Comparison of ENCODE assay signal across 8 mouse cellular contexts in the genomic region with DNA sequence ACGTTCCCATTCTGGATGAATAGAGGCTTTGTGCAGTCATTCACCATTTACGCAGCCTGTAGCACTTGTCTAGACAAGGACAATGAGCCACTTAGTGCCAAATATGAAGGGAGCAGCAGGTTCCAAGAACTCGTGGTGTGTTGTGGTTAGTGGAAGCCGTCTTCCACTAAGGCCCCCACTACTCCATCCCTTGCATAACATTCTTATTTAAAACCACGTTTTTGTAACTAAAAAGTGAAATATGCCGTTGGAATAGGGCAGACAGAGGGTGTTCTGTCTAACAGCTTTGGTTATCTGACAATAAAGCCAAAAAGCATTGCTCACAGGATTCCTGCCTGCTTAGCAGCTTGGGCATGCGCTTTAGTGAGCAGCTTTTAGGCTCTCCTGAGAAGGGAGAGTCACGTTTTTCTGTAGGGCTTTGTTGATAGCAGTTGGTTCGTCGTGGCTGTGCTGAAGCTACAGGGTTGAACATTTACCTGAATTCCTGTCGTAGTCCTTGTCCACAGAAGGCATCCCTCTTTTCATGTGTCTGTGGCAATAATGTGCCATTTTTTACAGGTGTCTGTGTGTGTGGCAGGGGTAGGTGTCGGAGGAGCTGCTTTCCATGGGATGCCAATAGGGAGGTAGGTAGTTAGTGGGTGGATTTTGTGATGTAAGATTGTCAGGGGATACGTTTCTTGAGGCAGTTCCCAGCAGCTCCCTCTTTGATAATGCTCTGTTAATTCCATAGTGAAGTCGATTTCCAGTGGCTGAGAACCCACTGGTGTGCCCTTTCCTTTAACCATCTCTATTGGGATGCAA.
DNase-seq lines count a peak whose midpoint lies in the region; ATAC-seq and TF ChIP-seq lines count a peak whose summit lies in the region.

No protein-coding gene starts in this region.

- H3K27ac ChIP-seq in lung, embryonic 14.5 days (ENCODE audit: low read depth): peak overlapping the region; percentile 82
- peak overlapping the region; percentile 30; the same call in 1 of the 2 replicates for H3K27ac ChIP-seq in limb, embryonic 11.5 days (replicated peaks; ENCODE audit: low read depth, low read length)
- H3K27ac ChIP-seq in stomach, postnatal 0 days (replicated peaks): no peak overlapping the region

- TF ChIP-seq CTCF in lung, embryonic 14.5 days (IDR thresholded peaks at IDR 0.05; ENCODE audit: low read depth): no peak
- TF ChIP-seq CTCF in stomach, postnatal 0 days (IDR thresholded peaks at IDR 0.05; ENCODE audit: low read depth): no peak

- H3K4me3 ChIP-seq in lung, embryonic 14.5 days (ENCODE audit: low read depth, low read length): no peak overlapping the region
- no peak overlapping the region for H3K4me3 ChIP-seq in limb, embryonic 11.5 days (ENCODE audit: low read depth, low read length)
- no peak overlapping the region for H3K4me3 ChIP-seq in stomach, postnatal 0 days (ENCODE audit: low read depth, low read length)

- TF ChIP-seq EP300 in stomach, postnatal 0 days (optimal IDR thresholded peaks at IDR 0.05): no peak

- H3K27me3 ChIP-seq in lung, embryonic 14.5 days (ENCODE audit: insufficient read depth, low read length): no peaks in the 10 kb centered on the region
- H3K27me3 ChIP-seq in limb, embryonic 11.5 days (ENCODE audit: control insufficient read depth, insufficient read depth, low read length): no peaks in the 10 kb centered on the region
- no peaks in the 10 kb centered on the region for H3K27me3 ChIP-seq in stomach, postnatal 0 days (ENCODE audit: control insufficient read depth, insufficient read depth, low read length)

- peak; percentile 75 for ATAC-seq in lung, embryonic 14.5 days (ENCODE audit: insufficient read depth)
- ATAC-seq in frontal cortex, adult (ENCODE audit: low TSS enrichment): peak; percentile 94
- ATAC-seq in limb, embryonic 11.5 days (ENCODE audit: insufficient number of reproducible peaks, low FRiP score, low TSS enrichment, low read depth): no peak
- no peak for ATAC-seq in stomach, postnatal 0 days (ENCODE audit: low FRiP score, low TSS enrichment)

- DNase-seq in lung, embryonic 14.5 days: peak; percentile 59
- no peak for DNase-seq in lung, adult 18-20 months
- no peak for DNase-seq in limb, embryonic 11.5 days (ENCODE audit: low spot score)
- DNase-seq in right cerebral cortex, postnatal 10 days (ENCODE audit: low spot score in 2 of 2): peak; percentile 49 to 58
- DNase-seq in gastrocnemius, postnatal 4 days (ENCODE audit: low spot score in 2 of 2): no peak
- no peak for DNase-seq in adrenal gland, adult 2 months
- DNase-seq in stomach, postnatal 0 days (ENCODE audit: low spot score): no peak

- H3K4me1 ChIP-seq in lung, embryonic 14.5 days (ENCODE audit: insufficient read depth): 0 out of 2 replicates have a peak, but pooled peaks cover 4% of the 10 kb centered on the region
- no peaks in the 10 kb centered on the region for H3K4me1 ChIP-seq in limb, embryonic 11.5 days (ENCODE audit: control insufficient read depth, insufficient read depth, low read length)
- H3K4me1 ChIP-seq in stomach, postnatal 0 days (replicated peaks; ENCODE audit: control insufficient read depth, insufficient read depth): no peaks in the 10 kb centered on the region

- no peaks in the 10 kb centered on the region for H3K36me3 ChIP-seq in lung, embryonic 14.5 days (ENCODE audit: insufficient read depth)
- H3K36me3 ChIP-seq in limb, embryonic 11.5 days (ENCODE audit: control insufficient read depth, insufficient read depth, low read length): no peaks in the 10 kb centered on the region
- no peaks in the 10 kb centered on the region for H3K36me3 ChIP-seq in stomach, postnatal 0 days (ENCODE audit: control insufficient read depth, insufficient read depth, low read length)

- no peak overlapping the region for H3K9ac ChIP-seq in lung, embryonic 14.5 days
- no peak overlapping the region for H3K9ac ChIP-seq in limb, embryonic 11.5 days (ENCODE audit: low read length)
- H3K9ac ChIP-seq in stomach, postnatal 0 days (ENCODE audit: low read length): no peak overlapping the region

- peak overlapping the region; percentile 20; the same call in 1 of the 2 replicates for H3K4me2 ChIP-seq in lung, embryonic 14.5 days
- no peak overlapping the region for H3K4me2 ChIP-seq in limb, embryonic 11.5 days (ENCODE audit: low read depth, severe bottlenecking)
- no peak overlapping the region for H3K4me2 ChIP-seq in stomach, postnatal 0 days (replicated peaks; ENCODE audit: low read depth)

- H3K9me3 ChIP-seq in lung, embryonic 14.5 days (ENCODE audit: low read depth, low read length): no peaks in the 10 kb centered on the region
- no peaks in the 10 kb centered on the region for H3K9me3 ChIP-seq in limb, embryonic 11.5 days (ENCODE audit: control insufficient read depth, low read length)
- H3K9me3 ChIP-seq in stomach, postnatal 0 days (ENCODE audit: control insufficient read depth, low read length): no peaks in the 10 kb centered on the region

- WGBS in lung, embryonic 14.5 days: 53% methylated on average over 14 of the region's 14 CpGs
- 67% methylated on average over 14 of the region's 14 CpGs for WGBS in limb, embryonic 11.5 days
- WGBS in stomach, postnatal 0 days: 58% methylated on average over 14 of the region's 14 CpGs

Comparison
In these comparisons a context has a peak if more than half of its experiments do, and no peak if none do; other contexts are left out.
1. DNase-seq: peak in lung, embryonic 14.5 days (single experiment) and right cerebral cortex, postnatal 10 days (2 of 2); none in lung, adult 18-20 months (0 of 2), limb, embryonic 11.5 days (single experiment), gastrocnemius, postnatal 4 days (0 of 2), adrenal gland, adult 2 months (single experiment) and stomach, postnatal 0 days (single experiment).
2. ATAC-seq: peak in lung, embryonic 14.5 days (single experiment) and frontal cortex, adult (single experiment); none in limb, embryonic 11.5 days (single experiment) and stomach, postnatal 0 days (single experiment).